Mouse (Mus musculus) spleen, adult 2 months (tissue): ENCODE measurements around the gene Runx2. TPM values are rescaled to one million over a fixed set of nuclear protein-coding genes. Genes with fewer than 3 reads are reported as not detected.

Experiments used
- DNase-seq, 2 experiments: peaks; one replicate each; pipeline versions ENCODE4 v3.0.0 to v3.0.0-alpha.2; 2012 to 2021; ENCODE audit warnings: low spot score in 2 of 2, low read depth in 1 of 2
- H3K27ac ChIP-seq: fragments of 200-500 bp; 2 replicates; pipeline ENCODE4 v1.5.1; 2012; ENCODE audit warnings: low read length, inconsistent platforms; ENCODE audit not compliant: insufficient read depth
- H3K27me3 ChIP-seq: fragments of 200-500 bp; 2 replicates; pipeline ENCODE4 v1.6.1; 2012; ENCODE audit warnings: mild to moderate bottlenecking, moderate library complexity, low read length, inconsistent platforms; ENCODE audit not compliant: control insufficient read depth, insufficient read depth
- H3K36me3 ChIP-seq: fragments of 200-500 bp; 2 replicates; pipeline ENCODE4 v1.6.1; 2012; ENCODE audit warnings: mild to moderate bottlenecking, low read length, inconsistent platforms; ENCODE audit not compliant: control insufficient read depth, insufficient read depth
- H3K4me1 ChIP-seq: fragments of 200-500 bp; 2 replicates; pipeline ENCODE4 v1.6.1; 2011; ENCODE audit warnings: inconsistent platforms; ENCODE audit not compliant: control insufficient read depth, insufficient read depth, insufficient read length
- H3K4me3 ChIP-seq: fragments of 200-500 bp; 2 replicates; pipeline ENCODE4 v1.5.1; 2011; ENCODE audit warnings: mild to moderate bottlenecking, inconsistent platforms; ENCODE audit not compliant: insufficient read depth, insufficient read length; ENCODE audit errors: extremely low read depth
- CTCF ChIP-seq: fragments of 200-500 bp; IDR thresholded peaks from 2 replicates; pipeline ENCODE4 v1.5.1; 2011; ENCODE audit warnings: mild to moderate bottlenecking, inconsistent platforms; ENCODE audit not compliant: insufficient read depth, insufficient read length, insufficient replicate concordance; ENCODE audit errors: extremely low read depth
- POLR2A ChIP-seq: fragments of 200-500 bp; IDR thresholded peaks from 2 replicates; pipeline ENCODE4 v1.6.1; 2011; ENCODE audit warnings: low read depth, low read length, inconsistent platforms
- WGBS: fragments of 180-500 bp; shearing (Covaris S2); methylation state at CpG from one replicate; pipeline ENCODE4 v1.1.7; 2018; 5-methylcytosine and 5-hydroxymethylcytosine counted together
- polyA plus RNA-seq: library from polyadenylated mRNA; depleted of rRNA; stranded (reverse); fragments of >200 nt; gene quantifications from 2 replicates; pipeline ENCODE4 v1.2.3, GENCODE M21; 2012

Runx2 gene
- polyA plus RNA-seq, 1 experiment, result 11.1 TPM

GRCm38 (mm10) chr17:44485337-44485736 is 329.3 kb downstream of the Runx2 start:
- DNase-seq, result no peak
- H3K36me3 ChIP-seq, result no peaks in the 10 kb centered on the region
- WGBS, result 79% methylated on average over 5 of the region's 5 CpGs
- H3K27me3 ChIP-seq, result no peaks in the 10 kb centered on the region
- TF ChIP-seq POLR2A (no peak), CTCF (no peak)
- no peaks in the 10 kb centered on the region for H3K4me1 ChIP-seq
- no peak overlapping the region for H3K4me3 ChIP-seq
- no peak overlapping the region for H3K27ac ChIP-seq

GRCm38 (mm10) chr17:44479918-44480317 is 334.7 kb downstream of the Runx2 start:
- Histone ChIP-seq H3K4me1 (no peaks in the 10 kb centered on the region), H3K4me3 (no peak overlapping the region), H3K36me3 (no peaks in the 10 kb centered on the region), H3K27ac (no peak overlapping the region), H3K27me3 (no peaks in the 10 kb centered on the region)
- no peak for DNase-seq
- TF ChIP-seq POLR2A, result no peak
- TF ChIP-seq CTCF, result no peak
- WGBS, result 49% methylated on average over 5 of the region's 5 CpGs

- WGBS, result 76% methylated on average over 4 of the region's 4 CpGs
- TF ChIP-seq POLR2A (no peak), CTCF (no peak)
- H3K27me3 ChIP-seq, result no peaks in the 10 kb centered on the region
- no peaks in the 10 kb centered on the region for H3K36me3 ChIP-seq
- DNase-seq, result no peak
- H3K27ac ChIP-seq, result no peak overlapping the region
- H3K4me3 ChIP-seq, result no peak overlapping the region
- H3K4me1 ChIP-seq, result no peaks in the 10 kb centered on the region
These were observed 335.1 kb downstream of the Runx2 start for GRCm38 (mm10) chr17:44479491-44479890.

- no peak for TF ChIP-seq POLR2A
- no peak for TF ChIP-seq CTCF
- Histone ChIP-seq H3K4me3 (no peak overlapping the region), H3K27me3 (no peaks in the 10 kb centered on the region), H3K27ac (no peak overlapping the region), H3K36me3 (no peaks in the 10 kb centered on the region), H3K4me1 (no peaks in the 10 kb centered on the region)
- 89% methylated on average over 8 of the region's 8 CpGs for WGBS
- DNase-seq, result no peak
These were observed 338.7 kb downstream of the Runx2 start for GRCm38 (mm10) chr17:44475910-44476309.

- Histone ChIP-seq H3K27ac (no peak overlapping the region), H3K4me3 (no peak overlapping the region), H3K27me3 (no peaks in the 10 kb centered on the region), H3K4me1 (no peaks in the 10 kb centered on the region), H3K36me3 (no peaks in the 10 kb centered on the region)
- no peak for TF ChIP-seq CTCF
- TF ChIP-seq POLR2A, result no peak
- WGBS, result 90% methylated on average over 3 of the region's 3 CpGs
- no peak for DNase-seq
These were observed 340.3 kb downstream of the Runx2 start for GRCm38 (mm10) chr17:44474280-44474679.

- Histone ChIP-seq H3K4me1 (no peaks in the 10 kb centered on the region), H3K27me3 (no peaks in the 10 kb centered on the region), H3K36me3 (no peaks in the 10 kb centered on the region), H3K27ac (no peak overlapping the region), H3K4me3 (no peak overlapping the region)
- TF ChIP-seq CTCF (no peak), POLR2A (no peak)
- 91% methylated on average over 7 of the region's 7 CpGs for WGBS
- no peak for DNase-seq
These were observed 341.9 kb downstream of the Runx2 start for GRCm38 (mm10) chr17:44472695-44473094.

- DNase-seq, result no peak
- Histone ChIP-seq H3K4me3 (no peak overlapping the region), H3K27ac (no peak overlapping the region), H3K4me1 (peaks cover 2% of the 10 kb centered on the region; the same call in 1 of the 2 replicates), H3K36me3 (no peaks in the 10 kb centered on the region), H3K27me3 (no peaks in the 10 kb centered on the region)
- TF ChIP-seq POLR2A, result no peak
- no peak for TF ChIP-seq CTCF
- WGBS, result 35% methylated on average over 4 of the region's 4 CpGs
These were observed 350.9 kb downstream of the Runx2 start for GRCm38 (mm10) chr17:44463679-44464078.

- Histone ChIP-seq H3K27me3 (no peaks in the 10 kb centered on the region), H3K36me3 (no peaks in the 10 kb centered on the region), H3K4me1 (peaks cover 2% of the 10 kb centered on the region; the same call in 1 of the 2 replicates), H3K27ac (no peak overlapping the region), H3K4me3 (no peak overlapping the region)
- TF ChIP-seq POLR2A (no peak), CTCF (no peak)
- no peak for DNase-seq
- 87% methylated on average over 6 of the region's 6 CpGs for WGBS
These were observed 354.4 kb downstream of the Runx2 start for GRCm38 (mm10) chr17:44460156-44460555.
